Mouse (Mus musculus): ENCODE data around the gene Gm6890.
"Not testable (repeated sequence)": the region's sequence is repeated elsewhere in the genome, so short reads cannot be mapped to it uniquely, and the experiment has no call there.

Gene Gm6890

DNA sequence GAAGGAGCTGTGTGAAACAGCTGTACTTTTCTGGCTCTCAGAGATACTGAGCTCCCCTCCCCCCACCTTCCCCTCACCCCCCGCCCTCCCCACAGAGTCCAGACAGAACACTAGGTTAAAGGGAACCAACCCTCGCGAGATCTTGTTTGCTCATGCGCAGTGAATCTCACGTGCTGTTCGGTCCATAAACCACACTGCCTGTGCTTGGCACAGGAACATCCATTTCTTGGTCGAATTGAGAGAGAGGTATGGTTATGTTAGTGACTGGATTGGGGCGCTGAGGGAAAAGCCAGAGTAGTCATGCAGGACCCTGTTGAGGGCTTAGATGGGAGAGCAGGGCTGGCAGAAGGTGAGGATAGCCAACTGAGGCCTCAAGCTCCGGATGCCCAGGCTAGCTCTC is at the start of gene Gm6890:
TSS of gene Gm6890 (plus strand) at position 301 of the 400 bp plus-strand sequence.
- not testable (repeated sequence) for DNase-seq (ENCODE audit: low read depth)

DNA sequence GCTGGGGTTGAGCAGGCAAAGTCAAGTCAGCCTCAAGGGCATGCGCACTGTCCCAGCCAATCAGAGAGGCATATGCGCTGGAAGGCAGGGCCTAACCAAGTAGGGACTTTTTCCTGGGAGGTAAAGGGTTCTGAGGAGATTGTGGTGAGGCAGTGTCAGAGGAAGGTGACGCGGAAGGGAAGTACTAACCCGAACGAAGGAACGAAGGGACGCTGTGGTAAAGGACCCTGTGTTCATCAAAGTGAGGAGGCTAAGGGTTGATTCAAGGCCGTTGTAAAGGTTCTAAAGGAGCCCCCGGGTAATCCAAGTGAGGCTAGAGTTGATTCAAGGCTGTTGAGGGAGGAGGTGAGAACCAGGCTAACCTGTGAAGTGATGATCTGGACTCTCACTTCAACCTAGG is 14.5 kb upstream of the Gm6890 start:
- not testable (repeated sequence) for DNase-seq (ENCODE audit: low read depth)

DNA sequence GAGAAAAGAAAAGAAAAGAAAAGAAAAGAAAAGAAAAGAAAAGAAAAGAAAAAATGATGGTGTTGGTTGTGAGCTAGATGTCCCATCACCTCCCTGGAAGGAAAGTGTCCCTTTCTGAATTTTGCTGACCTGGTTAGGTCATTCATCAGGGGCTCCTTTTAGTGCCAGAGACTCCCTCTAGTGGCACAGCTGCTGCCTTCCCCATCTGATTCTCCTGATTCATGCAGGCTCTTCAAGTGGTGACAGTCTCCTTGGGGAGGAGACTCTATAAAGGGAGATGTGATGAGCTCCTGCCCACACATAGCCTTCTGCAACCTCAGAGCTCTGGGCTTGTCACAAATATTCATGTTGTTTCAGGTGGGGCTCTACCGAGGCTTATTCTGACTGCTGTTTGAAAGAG is 30.0 kb downstream of the Gm6890 start:
- DNase-seq (ENCODE audit: low read depth) = not testable (repeated sequence)

Measured in NIH3T3 (cell line).